Mouse (Mus musculus) adrenal gland, postnatal 25 days (tissue): ENCODE measurements around the gene Dedd2. TPM values are rescaled to one million over a fixed set of nuclear protein-coding genes. Genes with fewer than 3 reads are reported as not detected.

Source experiments
- DNase-seq: peaks from one replicate; pipeline ENCODE4 v3.0.0; 2021; ENCODE audit warnings: mixed read lengths
- total RNA-seq: library from RNA; stranded (reverse); gene quantifications from 2 replicates; pipeline ENCODE4 v1.2.3, GENCODE M21; 2021

Gene Dedd2
- total RNA-seq, 1 experiment from 2014 or later = 18.0 TPM

DNA sequence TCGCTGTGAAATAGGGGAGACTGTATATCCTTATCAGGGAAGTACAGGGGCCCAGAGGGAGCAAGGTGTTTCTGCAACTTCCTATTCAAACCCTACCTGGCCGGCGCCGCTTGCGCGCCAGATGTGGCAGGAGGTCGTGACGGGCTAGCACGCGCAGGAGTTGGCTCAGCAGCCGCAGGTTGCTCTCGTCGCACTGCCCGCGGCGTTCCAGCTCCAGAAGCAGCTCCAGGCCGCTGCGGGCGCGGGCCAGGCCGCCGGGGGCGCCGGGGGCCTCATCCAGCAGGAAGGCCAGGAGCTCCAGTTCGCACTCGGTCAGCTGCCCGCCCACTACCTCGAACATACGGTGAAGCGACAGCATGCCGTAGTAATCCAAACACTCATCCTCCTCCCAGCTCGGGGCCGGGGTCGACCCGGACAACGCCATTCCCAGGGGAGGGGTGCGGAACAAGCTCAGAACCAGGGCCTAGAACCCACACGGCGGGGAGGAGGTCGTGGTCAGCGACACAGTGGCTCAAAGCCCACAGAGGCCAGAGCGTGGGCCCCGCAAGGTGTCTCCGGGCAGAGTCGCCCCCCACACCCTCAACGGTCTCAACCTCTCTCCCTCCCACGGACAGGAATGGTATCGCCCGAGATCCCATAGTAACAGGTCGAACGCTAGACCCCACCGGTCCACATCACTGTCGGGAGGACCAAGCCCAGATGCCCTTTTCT, 1.6 kb downstream of the Dedd2 start:
- peak; percentile 27 for DNase-seq

DNA sequence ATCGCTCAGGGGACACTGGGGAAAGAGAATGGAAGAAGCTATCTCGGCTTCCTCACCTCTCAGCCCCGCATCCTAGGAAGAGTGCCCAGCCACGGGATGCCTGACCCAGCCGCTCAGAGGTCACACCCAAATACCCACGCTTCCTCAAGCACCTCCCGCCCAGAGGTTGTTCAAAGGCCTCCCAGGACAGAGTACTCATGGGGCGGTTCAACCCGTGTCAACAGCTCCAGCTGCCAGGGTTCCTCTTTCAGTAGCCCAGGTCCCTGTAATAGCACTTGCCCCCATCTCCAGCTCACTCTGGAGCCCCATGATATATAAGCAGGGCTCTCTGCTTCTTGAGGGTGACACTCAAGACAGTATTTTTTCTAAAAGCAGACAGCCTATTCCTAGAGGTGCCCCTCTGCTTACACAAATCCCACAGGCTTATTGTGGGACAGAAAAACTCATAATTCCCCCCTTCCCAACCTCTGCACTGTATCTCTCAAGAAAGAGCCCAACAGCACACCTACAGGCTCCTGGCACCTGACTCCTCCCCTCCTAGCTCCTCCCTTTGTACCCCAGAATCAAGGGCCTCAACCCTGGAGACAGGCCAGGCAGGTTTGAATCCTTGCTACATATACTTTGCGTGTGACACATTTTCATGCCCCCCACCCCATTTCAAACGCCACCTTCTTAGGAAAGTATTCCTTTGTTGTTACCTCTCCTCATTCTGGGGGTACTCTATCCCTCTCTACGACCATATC, 2.6 kb downstream of the Dedd2 start:
- DNase-seq = no peak

DNA sequence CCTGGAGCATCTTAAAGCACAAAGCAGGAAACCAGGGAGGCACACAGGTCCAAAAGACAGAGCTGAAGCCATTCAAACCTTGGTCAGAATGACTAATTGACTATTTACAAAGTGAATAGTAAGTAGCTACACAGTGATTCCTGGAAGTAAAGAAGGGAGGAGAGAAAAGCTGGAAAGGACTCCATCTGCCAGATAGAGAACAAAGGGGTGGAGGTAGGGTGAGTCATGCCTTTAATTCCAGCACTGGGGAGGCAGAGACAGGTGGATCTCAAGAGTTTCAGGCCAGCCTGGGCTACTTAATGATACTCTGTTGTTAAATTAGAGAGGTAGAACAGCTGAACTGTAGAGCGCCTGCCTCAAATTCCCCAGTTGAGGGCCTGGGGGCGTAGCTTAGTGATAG, 6.2 kb downstream of the Dedd2 start:
- no peak for DNase-seq

DNA sequence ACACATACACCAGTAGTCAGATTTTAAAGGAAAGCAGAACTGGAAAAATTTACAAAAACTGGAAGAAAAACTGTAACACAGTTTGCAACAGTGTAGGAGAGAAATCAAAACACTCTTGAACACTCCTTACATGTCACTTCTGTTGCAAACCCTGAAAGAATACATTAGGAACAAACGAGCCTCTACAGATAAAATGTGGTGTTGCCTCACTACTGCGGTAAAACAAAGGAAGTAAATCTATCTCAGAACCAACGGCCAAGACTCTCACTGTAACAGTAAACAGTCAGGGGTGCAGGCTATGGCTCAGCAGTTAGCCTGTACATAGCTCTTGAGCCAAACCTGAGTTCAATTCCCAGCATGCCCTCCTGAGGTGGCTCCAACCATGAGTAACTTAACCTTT, 7.3 kb downstream of the Dedd2 start:
- no peak for DNase-seq

DNA sequence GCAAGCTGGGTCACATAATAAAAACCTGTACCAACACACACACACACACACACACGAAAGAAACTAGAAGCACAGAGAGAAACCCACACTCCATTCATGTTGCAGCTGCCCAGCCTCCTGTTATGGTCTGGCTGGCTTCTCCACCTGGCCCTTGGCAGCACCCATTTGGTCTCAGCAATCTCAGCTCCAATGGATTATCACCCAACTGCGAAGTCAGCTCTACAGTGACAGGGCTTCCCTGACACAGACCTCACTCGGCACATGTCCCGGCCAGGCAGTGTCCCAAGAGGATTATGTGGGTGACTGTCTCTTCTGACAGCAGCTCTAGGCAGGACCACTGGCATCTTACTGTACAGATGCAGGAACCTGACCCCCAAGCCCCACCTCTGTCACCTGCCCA, 9.9 kb downstream of the Dedd2 start:
- DNase-seq = no peak

DNA sequence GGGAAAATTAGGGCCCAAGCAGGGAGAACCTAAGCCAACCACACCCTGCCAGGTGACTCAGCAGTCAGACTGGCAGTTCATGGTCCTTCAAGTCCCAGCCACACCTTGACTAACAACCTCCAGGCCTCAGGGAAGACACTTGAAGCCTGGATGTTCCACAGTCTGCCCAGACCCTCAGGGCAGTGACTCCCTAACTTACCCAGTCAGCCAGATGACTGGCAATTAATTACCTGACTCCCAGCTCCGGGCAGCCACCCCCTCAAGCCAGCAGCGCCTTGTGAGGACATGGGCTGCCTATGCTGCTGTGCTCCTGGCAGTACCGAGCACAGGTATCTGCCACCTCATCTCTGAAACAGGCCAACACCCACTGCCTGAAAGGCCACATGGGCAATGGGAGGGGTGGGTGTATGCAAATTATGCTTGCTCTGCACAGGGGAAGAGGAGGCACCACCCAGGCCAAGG, 11.2 kb downstream of the Dedd2 start:
- DNase-seq = no peak

DNA sequence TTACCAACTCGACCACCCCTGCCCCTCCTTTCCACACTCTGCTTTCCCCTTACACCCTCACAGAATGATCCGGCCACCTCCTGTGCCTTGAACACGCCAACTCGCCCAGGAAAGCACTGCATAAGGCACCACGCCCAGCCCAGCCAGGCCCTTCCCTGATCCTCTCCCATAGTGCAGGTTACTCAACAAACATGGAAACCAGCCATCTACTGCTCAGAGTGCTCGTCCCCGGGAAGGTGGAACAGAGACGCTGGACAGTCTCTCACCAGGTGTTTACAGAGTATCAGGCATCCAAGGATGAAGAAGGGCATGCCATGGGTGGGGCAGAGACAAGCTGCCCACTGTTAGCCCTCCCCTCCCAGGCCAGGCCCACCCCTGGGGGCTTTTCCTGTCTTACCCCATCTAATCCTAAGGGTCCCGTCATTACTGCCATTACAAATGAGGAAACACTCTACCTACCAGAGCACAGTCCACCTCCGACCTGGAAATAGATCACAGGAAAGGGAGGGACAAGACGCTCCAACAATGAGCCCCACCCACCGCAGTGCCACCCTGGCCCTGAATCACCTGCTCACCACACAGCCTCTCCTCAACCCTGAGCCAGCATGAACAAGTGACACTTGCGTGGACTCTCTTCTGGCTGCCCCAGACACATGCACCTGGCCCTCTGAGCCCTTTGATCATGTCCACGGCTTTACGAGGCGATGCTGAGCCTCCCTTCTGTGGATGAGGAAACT, 14.2 kb downstream of the Dedd2 start:
- DNase-seq = peak; percentile 33

DNA sequence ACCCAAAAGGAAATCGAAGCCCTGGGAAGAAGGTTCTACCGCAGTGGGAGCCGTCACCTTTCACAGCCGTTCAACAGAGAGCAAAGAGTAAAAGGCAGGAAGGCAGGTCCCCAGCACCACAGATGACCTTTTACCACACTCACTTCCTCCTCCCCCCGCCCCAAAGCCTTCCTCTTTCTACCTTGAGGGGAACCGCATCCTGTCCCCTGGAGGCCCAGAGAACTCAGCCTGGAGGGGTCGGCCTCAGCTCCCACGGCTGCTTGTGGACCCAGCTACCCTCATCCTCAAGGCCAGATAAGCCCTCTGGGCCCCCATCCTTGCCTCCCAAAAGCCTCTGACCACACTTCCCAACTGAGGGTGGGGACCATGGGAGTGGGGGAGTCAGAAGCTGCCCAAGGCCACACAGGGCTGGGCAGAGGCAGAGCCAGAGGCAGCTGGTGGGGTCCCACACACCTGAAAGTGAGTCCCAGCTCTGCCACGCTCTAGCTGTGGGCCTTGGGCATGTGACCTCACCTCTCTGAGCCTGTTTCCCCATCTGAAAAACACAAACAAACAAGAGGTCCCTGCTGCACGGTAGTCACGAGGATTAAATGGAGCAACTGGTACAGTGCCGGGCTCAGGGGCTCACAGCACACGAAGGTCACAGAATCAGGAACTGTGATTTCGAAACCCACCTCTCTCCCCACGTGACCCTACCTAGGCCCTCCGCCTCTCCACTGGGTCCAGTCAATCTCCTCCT, 14.9 kb downstream of the Dedd2 start:
- no peak for DNase-seq

DNA sequence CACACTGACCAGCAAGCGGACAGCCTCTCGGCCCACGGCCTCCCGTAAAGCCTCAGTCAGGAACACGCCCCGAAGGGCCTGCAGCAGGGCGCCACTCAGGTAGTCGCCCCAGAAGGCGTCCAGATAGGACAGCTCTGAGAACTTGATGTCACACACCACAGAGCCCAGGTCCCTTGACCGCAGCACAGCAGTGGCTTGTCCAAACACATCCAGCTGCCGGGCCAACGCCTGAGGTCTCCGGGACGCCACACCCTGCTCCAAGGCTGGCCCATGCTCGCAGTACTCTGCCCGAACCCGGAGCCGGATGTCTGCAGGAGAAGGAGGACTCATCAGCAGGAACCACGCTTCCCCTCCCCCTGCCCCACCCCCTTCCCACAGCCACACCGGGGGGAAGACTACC, 16.8 kb downstream of the Dedd2 start:
- DNase-seq = no peak

DNA sequence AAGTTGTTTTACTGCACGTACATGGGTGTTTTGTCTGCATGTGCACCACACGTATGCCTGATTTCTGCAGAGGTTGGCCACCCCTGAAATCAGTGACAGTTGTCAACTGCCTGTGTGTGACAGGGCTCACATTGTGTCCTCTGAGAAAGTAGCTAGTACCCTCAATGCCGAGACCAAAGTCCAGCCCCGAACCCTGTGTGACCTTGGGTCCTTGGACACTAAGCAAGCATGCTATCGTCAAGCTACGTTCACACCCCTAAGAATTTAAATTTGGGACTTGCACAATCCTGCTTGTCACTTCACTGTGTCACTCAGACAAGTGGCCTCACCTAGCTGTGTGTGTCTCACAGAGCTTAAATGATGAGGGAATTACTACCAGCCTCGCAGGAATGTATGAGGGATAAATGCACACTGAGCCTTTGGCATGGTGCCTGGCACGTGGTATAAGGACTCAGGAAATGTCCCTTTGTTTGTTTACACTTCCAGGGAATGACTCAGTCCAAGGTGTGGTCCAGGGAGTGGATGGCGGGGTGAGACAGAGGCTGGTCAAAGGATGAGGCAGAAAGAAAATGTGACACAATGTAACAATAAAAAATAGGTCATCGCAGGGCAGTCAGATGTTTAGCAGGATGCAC, 22.9 kb downstream of the Dedd2 start:
- DNase-seq = no peak

DNA sequence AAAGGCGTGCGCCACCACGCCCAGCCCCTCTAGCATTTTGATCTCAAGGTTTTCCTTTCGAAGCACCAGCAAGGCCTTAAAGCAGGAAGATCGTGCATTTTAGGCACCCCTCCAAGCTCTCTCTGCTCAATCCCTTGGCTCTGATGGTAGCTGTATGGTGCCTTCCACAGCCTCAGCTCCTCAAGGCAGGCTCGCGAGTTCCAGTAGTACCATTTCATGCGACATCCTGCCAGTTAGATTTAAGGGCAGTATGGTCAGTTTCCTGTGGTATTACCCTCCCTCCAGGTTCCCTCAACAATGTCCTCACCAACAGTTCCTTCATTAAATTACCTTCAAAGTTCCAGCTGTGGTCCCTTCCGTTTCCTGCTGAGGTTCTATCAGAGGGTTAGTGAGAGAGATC, 24.3 kb downstream of the Dedd2 start:
- no peak for DNase-seq

DNA sequence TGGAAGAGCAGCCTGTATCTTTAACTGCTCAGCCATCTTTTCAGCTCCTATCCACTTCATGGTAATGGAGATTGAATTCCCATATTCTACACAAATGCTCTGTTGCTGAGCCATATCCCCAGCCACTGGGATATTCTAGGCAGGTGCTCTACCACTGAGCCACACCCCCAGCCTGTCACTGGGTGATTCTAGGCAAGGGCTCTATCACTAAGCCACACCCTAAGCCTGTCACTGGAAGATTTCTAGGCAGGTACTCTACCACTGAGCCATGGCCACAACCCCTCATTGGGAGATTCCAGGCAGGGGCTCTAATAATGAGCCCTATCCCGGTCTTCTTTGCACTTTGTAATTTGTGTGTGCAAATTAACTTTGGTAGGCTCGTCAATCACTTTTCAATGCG, 25.3 kb downstream of the Dedd2 start:
- no peak for DNase-seq

DNA sequence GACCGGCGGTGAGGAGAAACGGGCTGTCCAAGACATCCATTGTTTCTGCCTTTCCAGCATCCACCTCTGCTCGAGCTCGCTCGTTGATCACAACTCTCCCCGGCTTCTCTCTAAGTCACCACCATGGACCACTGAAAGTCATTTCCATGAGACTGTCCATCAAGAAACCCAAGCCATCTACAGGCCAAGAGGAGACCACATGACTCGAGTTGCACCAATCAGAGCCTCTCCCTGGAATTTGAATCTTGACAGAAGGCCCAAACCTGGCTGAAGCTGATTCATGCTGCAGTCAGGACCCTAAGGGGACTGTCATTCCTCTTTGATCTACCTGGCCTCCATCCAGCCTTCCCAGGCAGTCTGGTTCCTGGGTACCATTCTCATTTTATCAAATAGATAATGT, 28.3 kb downstream of the Dedd2 start:
- DNase-seq = no peak

DNA sequence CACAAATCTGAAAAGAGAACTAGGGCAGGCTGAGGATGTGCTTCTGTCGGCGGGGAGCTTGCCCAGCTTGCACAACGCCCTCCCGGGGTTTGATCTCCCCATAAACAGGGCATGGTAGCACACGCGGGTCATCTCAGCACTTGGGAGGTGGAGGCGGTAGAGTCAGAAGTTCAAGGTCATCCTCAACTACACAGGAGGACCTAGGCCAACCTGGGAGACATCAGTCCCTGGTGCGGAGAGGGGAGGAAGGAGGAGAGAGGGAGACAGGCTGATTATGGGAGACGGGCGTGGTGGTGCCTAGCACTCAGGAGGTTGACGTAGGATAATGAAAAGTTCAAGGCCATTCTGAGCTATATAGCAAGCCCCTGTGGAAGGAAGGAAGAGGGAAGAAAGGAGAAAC, 29.6 kb downstream of the Dedd2 start:
- DNase-seq = no peak

DNA sequence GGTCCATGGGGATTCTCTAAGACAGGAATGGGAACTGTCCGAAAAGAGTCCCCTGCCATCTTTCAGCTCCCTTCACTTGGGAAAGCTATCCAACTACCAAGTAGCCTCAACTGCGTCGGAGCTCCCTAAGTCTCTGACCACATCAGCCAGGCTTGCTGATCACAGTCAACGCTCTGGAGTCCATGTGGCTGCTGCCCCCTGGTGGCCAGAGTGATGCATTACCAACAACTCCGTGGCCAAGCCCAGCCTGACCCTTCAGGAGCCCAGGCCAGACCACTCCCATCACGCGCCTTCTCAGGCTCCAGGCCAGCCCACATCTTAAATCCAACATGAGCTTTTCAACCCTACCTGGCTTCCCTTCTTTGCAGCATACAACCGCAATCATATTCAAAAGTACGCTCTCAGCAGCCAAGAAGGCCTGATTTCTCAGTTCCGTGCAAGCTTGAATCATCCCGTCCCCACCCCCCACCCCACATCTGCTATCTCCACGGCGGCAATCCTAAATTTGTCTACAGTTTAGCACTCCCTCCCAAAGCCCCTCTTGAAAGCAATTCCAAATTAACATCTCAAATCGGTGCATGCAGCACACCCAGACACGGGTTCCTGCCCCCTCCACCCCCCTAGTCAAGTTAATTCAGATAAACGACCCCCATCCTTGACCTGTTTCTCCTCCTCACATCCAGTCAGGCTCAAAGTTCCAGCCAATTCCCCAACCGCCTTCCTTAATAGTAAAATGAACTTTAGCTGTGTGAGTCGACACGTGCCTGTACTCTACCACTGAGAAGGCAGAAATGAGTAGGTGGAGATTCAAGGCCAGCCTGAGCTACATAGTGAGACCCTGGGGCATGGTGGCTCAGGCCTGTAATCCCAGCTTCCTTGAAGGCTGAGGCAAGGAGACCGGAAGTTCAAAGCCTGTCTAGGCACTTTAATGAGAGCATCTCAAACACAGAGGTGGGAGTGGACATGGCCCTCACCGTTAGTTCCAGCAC, 32.5 kb downstream of the Dedd2 start:
- peak; percentile 85 for DNase-seq

DNA sequence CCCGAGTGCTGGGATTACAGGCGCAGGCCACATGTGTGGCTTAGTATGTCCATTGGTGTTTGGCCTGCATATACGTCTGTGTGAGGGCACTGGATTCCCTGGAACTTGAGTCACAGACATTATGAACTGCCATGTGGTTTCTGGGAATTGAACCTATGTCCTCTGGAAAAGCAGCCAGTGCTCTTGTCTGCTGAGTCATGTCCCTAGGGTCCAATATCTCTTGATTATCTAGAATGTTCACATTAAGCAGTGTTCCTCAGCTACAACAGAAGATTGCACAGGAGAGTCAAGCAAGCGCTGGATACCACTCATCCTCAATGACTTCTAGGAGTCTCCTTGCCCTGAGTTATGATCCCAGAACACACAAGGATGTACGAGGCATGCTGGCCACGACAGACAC, 36.3 kb downstream of the Dedd2 start:
- DNase-seq = no peak

DNA sequence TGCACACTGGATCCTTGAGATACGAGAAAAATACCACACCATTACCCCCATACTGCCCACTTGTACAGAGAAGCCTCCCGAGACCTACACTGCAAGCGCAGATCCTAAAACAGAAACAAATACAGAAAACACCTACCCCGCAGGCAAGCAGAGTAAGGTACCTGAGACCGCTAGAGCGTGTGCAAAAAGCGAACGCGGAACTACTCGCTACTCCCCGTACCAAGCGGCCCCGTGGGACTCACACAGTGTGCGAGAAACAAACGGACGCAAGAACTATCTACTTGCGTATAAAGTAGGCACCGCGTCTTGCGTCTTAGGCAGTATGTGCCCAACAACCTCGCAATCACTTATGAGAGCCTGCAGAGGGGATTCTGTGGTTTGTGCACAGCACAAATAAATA, 38.6 kb downstream of the Dedd2 start:
- no peak for DNase-seq

DNA sequence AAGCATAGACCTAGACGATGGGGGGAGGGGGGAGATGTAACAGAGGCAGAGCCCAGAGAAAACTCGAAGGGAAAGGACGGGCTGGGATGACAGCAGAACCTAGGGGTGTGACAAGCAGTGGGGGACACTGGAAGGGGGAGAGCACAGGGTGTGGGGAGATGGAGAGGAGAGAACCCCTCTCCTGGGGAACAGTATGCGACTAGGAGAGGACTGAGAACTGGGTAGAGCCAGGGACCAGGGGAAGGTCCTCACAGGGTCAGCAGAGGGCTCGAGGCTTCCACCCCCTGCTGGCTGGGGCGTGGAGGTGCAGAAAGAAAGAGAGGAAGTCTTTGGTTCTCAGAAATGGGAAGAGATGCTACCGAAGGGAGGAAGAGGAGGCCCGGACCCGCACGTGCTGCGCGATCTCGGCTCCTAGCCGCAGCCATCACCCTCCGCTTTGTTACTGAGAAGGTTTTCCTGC, 39.1 kb downstream of the Dedd2 start:
- DNase-seq = peak; percentile 34

DNA sequence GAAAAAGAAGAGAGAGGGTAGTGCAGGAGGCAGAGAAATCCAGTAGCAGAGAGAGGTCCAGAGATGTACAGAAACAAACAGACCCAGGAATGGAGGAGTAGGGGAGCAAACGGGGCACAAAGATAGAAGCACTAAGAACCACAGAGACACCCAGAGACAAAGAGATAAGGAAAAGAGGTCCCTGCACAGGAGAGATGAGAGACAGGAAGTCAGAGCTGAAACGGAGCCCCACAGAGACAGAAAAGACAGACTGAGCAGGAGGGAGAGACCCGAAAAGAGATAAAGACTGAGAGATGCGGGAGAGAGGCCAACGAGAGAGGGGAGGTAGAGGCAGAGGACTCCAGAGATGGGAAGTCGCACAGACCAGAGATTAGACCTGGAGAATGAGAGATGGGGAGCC, 39.9 kb downstream of the Dedd2 start:
- DNase-seq = no peak

DNA sequence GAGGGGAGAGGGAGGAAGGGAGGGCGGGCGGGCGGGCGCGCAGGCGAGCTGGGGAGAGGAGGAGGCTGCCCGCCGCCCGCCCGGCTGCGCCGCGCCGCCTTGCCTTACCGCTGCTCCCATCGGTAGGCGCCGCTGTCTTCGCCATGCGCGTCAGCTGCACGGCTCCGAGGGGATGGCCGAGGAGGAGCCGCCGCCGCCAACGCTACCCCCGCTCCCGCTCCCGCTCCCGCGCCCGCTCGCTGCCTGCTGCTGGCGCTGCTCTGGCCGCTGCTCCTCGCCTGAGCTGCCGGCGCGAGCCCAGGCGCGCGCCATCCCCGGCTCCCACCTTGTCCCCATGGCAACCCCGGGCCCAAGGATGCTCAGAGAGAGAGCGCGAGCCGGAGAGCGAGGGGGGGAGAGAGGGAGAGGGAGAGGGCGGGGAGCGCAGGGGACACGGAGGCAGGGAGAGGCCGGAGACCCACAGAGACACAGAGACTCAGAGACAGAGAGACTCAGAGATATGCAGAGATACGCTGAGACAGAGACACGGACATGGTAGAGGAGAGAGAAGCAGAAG, 40.7 kb downstream of the Dedd2 start, which contains the start of gene Pou2f2:
Gene Pou2f2, minus strand, starts transcription at position 121 of the 556 bp plus-strand sequence.
- DNase-seq = peak; percentile 75
